Mouse (Mus musculus): ENCODE results near the gene Tmem179.

The Tmem179 gene

GRCm38 (mm10) chr12:112516697-112517337 lies at the start of gene Tmem179:
Gene Tmem179 (minus strand): TSS chr12:112516747.
- peak; percentile 66 for DNase-seq (ENCODE audit: low read depth, low spot score)

- DNase-seq (ENCODE audit: low read depth, low spot score) = no peak
These were observed 46.5 kb upstream of the Tmem179 start for GRCm38 (mm10) chr12:112563011-112563410.

- DNase-seq (ENCODE audit: low read depth, low spot score) = no peak
These were observed 45.9 kb upstream of the Tmem179 start for GRCm38 (mm10) chr12:112562462-112562861.

- no peak for DNase-seq (ENCODE audit: low read depth, low spot score)
These were observed 44.6 kb upstream of the Tmem179 start for GRCm38 (mm10) chr12:112561163-112561562.

- no peak for DNase-seq (ENCODE audit: low read depth, low spot score)
These were observed 43.7 kb upstream of the Tmem179 start for GRCm38 (mm10) chr12:112560176-112560797.

- DNase-seq (ENCODE audit: low read depth, low spot score) = no peak
These were observed 43.1 kb upstream of the Tmem179 start for GRCm38 (mm10) chr12:112559671-112560070.

GRCm38 (mm10) chr12:112559231-112559630 lies 42.7 kb upstream of the Tmem179 start:
- no peak for DNase-seq (ENCODE audit: low read depth, low spot score)

- DNase-seq (ENCODE audit: low read depth, low spot score) = no peak
These were observed 40.7 kb upstream of the Tmem179 start for GRCm38 (mm10) chr12:112557219-112557618.

GRCm38 (mm10) chr12:112556531-112557060 lies 40.0 kb upstream of the Tmem179 start:
- DNase-seq (ENCODE audit: low read depth, low spot score) = no peak

GRCm38 (mm10) chr12:112554900-112555299 lies 38.4 kb upstream of the Tmem179 start:
- DNase-seq (ENCODE audit: low read depth, low spot score) = no peak

- DNase-seq (ENCODE audit: low read depth, low spot score) = no peak
These were observed 36.0 kb upstream of the Tmem179 start for GRCm38 (mm10) chr12:112552520-112552919.

- DNase-seq (ENCODE audit: low read depth, low spot score) = peak; percentile 79
These were observed 35.4 kb upstream of the Tmem179 start for GRCm38 (mm10) chr12:112551861-112552375.

GRCm38 (mm10) chr12:112549287-112549686 lies 32.7 kb upstream of the Tmem179 start:
- no peak for DNase-seq (ENCODE audit: low read depth, low spot score)

- no peak for DNase-seq (ENCODE audit: low read depth, low spot score)
These were observed 29.6 kb upstream of the Tmem179 start for GRCm38 (mm10) chr12:112546110-112546509.

GRCm38 (mm10) chr12:112544946-112545701 lies 28.6 kb upstream of the Tmem179 start:
- DNase-seq (ENCODE audit: low read depth, low spot score) = no peak

- DNase-seq (ENCODE audit: low read depth, low spot score) = no peak
These were observed 27.4 kb upstream of the Tmem179 start for GRCm38 (mm10) chr12:112543941-112544340.

GRCm38 (mm10) chr12:112542920-112543300 lies 26.4 kb upstream of the Tmem179 start:
- DNase-seq (ENCODE audit: low read depth, low spot score) = peak; percentile 82

- DNase-seq (ENCODE audit: low read depth, low spot score) = no peak
These were observed 25.8 kb upstream of the Tmem179 start for GRCm38 (mm10) chr12:112542257-112542919.

GRCm38 (mm10) chr12:112541483-112542091 lies 25.0 kb upstream of the Tmem179 start:
- DNase-seq (ENCODE audit: low read depth, low spot score) = no peak

- DNase-seq (ENCODE audit: low read depth, low spot score) = no peak
These were observed 23.8 kb upstream of the Tmem179 start for GRCm38 (mm10) chr12:112540321-112540720.

GRCm38 (mm10) chr12:112539466-112539965 lies 23.0 kb upstream of the Tmem179 start:
- DNase-seq (ENCODE audit: low read depth, low spot score) = no peak
